Mouse (Mus musculus) limb, embryonic 13.5 days (tissue): ENCODE measurements at regions not wholly inside any gene's neighbourhood (a gene's known extent, or its start where the extent isn't known, plus 50 kb on each side); places are given as distances from the start of the nearest gene placed in this dataset.
"Not testable (repeated sequence)": the region's sequence is repeated elsewhere in the genome, so short reads cannot be mapped to it uniquely, and the experiment has no call there.

Source experiments
- ATAC-seq: fragments of 200-750 bp; cut with Nextera tagmentation; 2 replicates; pipeline ENCODE4 v1.8.0; 2017; ENCODE audit warnings: low read depth, moderate number of reproducible peaks, moderate TSS enrichment; ENCODE audit not compliant: low FRiP score
- H3K27ac ChIP-seq: fragments of 300-500 bp; sonication (generic); 2 replicates; pipeline ENCODE4 v1.5.1; 2015; ENCODE audit warnings: inconsistent platforms, mild to moderate bottlenecking, moderate library complexity
- H3K27me3 ChIP-seq: fragments of 300-500 bp; sonication (generic); 2 replicates; pipeline ENCODE4 v1.6.1; 2015; ENCODE audit warnings: mild to moderate bottlenecking, inconsistent platforms
- H3K36me3 ChIP-seq: fragments of 300-500 bp; sonication (generic); 2 replicates; pipeline ENCODE4 v1.6.1; 2015; ENCODE audit warnings: inconsistent platforms, mild to moderate bottlenecking, moderate library complexity
- H3K4me1 ChIP-seq: fragments of 300-500 bp; sonication (generic); 2 replicates; pipeline ENCODE4 v1.6.1; 2015; ENCODE audit warnings: inconsistent platforms
- H3K4me2 ChIP-seq: fragments of 300-500 bp; sonication (generic); replicated peaks from 2 replicates; pipeline ENCODE4 v1.6.1; 2015; ENCODE audit warnings: inconsistent platforms, mild to moderate bottlenecking, moderate library complexity
- H3K4me3 ChIP-seq: fragments of 300-500 bp; sonication (generic); 2 replicates; pipeline ENCODE4 v1.5.1; 2015; ENCODE audit warnings: moderate library complexity, mild to moderate bottlenecking, inconsistent platforms
- H3K9ac ChIP-seq: fragments of 300-500 bp; sonication (generic); 2 replicates; pipeline ENCODE4 v1.6.1; 2015; ENCODE audit warnings: mild to moderate bottlenecking, inconsistent platforms
- H3K9me3 ChIP-seq: fragments of 300-500 bp; sonication (generic); 2 replicates; pipeline ENCODE4 v1.6.1; 2016; ENCODE audit warnings: inconsistent platforms
- WGBS: fragments of 180-500 bp; shearing (Covaris S2); methylation state at CpG from one replicate; pipeline ENCODE4 v1.1.7; 2015; 5-methylcytosine and 5-hydroxymethylcytosine counted together

DNA sequence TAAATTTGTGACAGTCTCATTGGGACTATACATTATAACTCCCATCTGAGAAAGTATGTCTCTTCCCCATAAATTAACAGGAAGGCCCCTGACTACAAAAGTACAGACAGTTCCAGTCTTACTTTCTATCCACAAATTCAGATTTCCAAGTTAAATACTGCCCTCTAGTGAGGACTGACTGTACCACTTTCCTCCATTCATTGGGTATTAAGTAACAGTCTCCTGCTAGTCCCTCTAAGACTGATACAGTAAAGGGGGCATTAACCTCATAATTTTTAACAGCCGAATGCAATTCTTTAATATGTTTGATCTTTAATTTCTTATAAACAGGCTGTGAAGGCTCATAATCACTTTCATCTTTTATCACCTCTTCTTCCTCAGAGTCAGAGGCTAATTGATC, 131.0 kb upstream of the Adcyap1 start:
- peak; percentile 73; the same call in 1 of the 2 replicates for ATAC-seq
- H3K4me1 ChIP-seq, H3K9me3 ChIP-seq, H3K27ac ChIP-seq, H3K9ac ChIP-seq, H3K36me3 ChIP-seq, H3K4me3 ChIP-seq, H3K27me3 ChIP-seq: not testable (repeated sequence)
- 37% methylated on average over 1 of the region's 1 CpGs for WGBS
- 0 out of 2 replicates have a peak overlapping the region, but pooled peaks have one; percentile 14 for H3K4me2 ChIP-seq

DNA sequence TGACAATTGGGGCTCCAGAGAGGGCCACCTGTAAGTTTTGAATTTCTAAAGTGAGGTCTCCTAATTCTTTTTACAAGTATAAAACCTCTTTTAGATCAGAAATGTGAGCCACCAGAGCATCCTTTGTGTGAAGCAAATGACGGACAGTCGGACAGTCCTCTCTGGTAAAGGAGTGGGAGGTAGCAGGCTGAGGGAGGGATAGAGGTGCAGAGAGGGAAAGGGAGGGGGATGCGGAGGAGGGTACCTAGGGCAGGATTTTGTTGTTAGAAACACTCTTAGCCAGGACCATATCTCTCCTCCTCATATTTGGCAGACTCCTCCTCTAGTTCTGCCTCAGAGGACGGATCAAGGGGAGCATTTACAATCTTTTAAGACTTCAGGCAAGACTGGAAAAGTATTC, 130.3 kb upstream of the Adcyap1 start:
- 37% methylated on average over 4 of the region's 4 CpGs for WGBS
- 0 out of 2 replicates have a peak overlapping the region, but pooled peaks have one; percentile 14 for H3K4me2 ChIP-seq
- H3K4me1 ChIP-seq: no peaks in the 10 kb centered on the region
- no peak overlapping the region for H3K4me3 ChIP-seq
- no peak for ATAC-seq
- H3K27me3 ChIP-seq: no peaks in the 10 kb centered on the region
- H3K36me3 ChIP-seq: no peaks in the 10 kb centered on the region
- H3K9me3 ChIP-seq: no peaks in the 10 kb centered on the region
- H3K27ac ChIP-seq: no peak overlapping the region
- H3K9ac ChIP-seq: no peak overlapping the region

DNA sequence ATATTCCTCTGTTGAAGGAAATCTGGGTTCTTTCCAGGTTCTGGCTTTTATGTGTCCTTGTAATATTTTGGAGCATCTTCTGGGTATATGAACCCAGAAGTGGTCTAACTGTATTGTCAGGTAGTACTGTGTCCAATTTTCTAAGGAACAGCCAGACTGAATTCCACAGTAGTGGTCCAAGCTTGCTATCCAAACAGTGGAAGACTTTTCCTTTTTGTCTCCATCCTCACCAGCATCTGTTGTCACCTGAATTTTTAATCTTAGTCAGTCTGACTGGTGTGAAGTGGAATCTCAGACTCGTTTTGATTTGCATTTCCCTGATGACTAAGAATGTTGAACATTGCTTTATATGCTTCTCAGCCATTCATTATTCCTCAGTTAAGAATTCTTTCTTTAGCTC, 114.8 kb upstream of the Adcyap1 start:
- no peaks in the 10 kb centered on the region for H3K4me1 ChIP-seq
- no peaks in the 10 kb centered on the region for H3K9me3 ChIP-seq
- no peak overlapping the region for H3K4me2 ChIP-seq
- H3K4me3 ChIP-seq: no peak overlapping the region
- no peak for ATAC-seq
- no peaks in the 10 kb centered on the region for H3K27me3 ChIP-seq
- no peak overlapping the region for H3K9ac ChIP-seq
- no peaks in the 10 kb centered on the region for H3K36me3 ChIP-seq
- H3K27ac ChIP-seq: no peak overlapping the region
- WGBS: 56% methylated on average over 1 of the region's 1 CpGs

DNA sequence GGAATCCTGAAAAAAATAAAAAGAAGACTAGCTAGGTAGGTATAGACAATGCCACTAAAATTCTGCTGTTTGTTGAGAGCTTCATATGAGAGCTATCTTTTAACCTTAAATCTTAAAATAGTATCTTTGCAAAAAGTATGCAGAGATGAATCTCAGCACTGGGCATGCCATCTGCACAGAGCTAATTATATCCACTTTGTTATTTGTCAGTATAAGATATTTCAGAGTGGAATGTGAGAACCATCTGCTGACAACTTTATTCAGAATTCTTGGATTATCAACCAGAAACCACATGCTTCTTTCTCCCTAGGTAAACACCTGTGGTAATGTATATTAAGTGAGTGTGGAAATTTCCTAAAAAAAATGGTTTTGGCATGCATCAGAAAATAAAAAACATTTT, 94.3 kb upstream of the Adcyap1 start:
- ATAC-seq: no peak
- Histone ChIP-seq H3K4me3 (no peak overlapping the region), H3K27ac (no peak overlapping the region), H3K36me3 (no peaks in the 10 kb centered on the region), H3K27me3 (no peaks in the 10 kb centered on the region), H3K4me1 (no peaks in the 10 kb centered on the region), H3K9me3 (no peaks in the 10 kb centered on the region), H3K9ac (no peak overlapping the region), H3K4me2 (no peak overlapping the region)

DNA sequence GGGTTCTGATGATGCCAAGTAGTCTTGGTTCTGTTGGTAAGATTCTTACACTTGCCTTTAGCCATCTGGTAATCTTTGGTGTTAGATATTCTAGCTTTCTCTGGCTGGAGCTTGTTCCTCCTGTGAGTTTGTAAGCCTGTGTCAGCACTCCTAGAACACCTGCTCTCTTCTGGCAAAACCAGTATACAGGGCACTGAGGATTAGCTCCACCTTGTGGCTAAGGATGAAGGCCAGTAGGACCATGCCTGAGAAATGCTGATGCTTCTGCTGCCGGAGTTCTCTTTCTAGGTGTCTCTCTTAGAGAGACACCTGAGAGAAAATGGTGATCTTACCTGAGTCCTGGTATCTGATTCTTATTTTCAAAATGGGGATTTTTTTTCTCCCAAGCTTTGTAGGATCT, 58.8 kb upstream of the Adcyap1 start:
- no peaks in the 10 kb centered on the region for H3K9me3 ChIP-seq
- H3K4me1 ChIP-seq: no peaks in the 10 kb centered on the region
- H3K4me3 ChIP-seq: no peak overlapping the region
- no peaks in the 10 kb centered on the region for H3K27me3 ChIP-seq
- H3K4me2 ChIP-seq: no peak overlapping the region
- no peak overlapping the region for H3K9ac ChIP-seq
- ATAC-seq: no peak
- no peak overlapping the region for H3K27ac ChIP-seq
- 59% methylated on average over 1 of the region's 1 CpGs for WGBS
- H3K36me3 ChIP-seq: no peaks in the 10 kb centered on the region

DNA sequence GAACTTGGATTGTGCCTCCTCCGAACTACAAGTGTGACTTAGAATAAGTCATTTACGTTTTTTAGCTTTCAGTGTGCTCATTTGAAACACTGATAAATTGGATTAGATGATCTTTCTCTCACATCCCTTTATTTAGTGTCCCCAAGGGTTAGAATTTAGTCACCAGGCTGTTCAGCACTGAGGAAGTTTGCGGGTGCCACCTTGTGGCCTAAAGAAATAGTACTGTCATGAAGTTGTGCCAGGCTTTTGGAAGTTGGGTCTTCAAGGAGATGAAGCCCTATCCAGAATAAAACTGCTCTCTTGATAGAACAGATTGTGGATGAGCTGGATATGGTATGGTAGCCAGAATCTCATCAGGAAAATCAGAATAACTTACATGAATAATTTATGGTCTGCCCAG, 57.7 kb upstream of the Adcyap1 start:
- Histone ChIP-seq H3K4me3 (no peak overlapping the region), H3K36me3 (no peaks in the 10 kb centered on the region), H3K27ac (no peak overlapping the region), H3K9me3 (no peaks in the 10 kb centered on the region), H3K9ac (no peak overlapping the region), H3K4me2 (no peak overlapping the region), H3K4me1 (no peaks in the 10 kb centered on the region), H3K27me3 (no peaks in the 10 kb centered on the region)
- no peak for ATAC-seq
- 31% methylated on average over 3 of the region's 3 CpGs for WGBS
